Mouse (Mus musculus): Measurements from ENCODE around the gene Tas1r3.

DNA sequence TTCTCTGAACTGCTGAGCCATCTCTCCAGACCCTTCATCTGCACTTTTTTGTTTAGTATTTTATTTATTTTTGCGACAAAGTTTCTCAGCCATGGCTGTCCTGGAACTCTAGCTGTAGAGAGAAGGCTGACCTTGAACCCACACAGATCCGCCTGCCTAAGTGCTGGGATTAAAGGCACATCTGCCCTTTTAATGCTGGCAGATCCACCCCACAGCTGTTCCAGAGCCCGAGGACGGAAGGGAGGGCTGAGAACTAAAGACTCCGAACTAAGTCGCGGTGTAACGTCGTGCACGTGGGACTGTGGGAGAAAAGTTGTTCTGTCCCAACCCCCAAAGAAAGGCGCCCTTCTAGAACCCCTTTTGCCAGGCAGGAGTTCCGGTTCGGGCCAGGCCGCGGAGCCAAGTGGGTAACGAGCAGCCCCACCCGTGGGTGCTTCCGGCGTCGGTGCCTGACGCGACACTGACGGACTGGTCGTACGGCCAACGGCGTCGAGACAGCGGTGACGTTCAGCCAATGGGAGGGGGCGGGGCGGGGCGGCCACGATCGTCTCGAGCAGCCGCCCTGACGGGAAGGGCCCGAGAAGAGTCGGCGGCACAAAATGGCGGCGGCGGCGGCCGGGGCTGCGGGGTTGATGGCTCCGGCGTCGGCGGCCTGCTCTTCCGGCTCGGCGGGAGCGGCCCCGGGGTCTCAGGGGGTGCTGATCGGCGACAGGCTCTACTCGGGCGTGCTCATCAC lies 51.1 kb downstream of the Tas1r3 start, which contains the start of gene Ccnl2:
- TF ChIP-seq CTCF (conservative IDR thresholded peaks at IDR 0.05; ENCODE audit: low read length): no peak
- TF ChIP-seq POU5F1 (IDR thresholded peaks at IDR 0.05; ENCODE audit: borderline replicate concordance, low read length): no peak
